Mouse (Mus musculus) C2C12 (cell line): ENCODE data around the gene 1700122O11Rik. TPM values are rescaled to one million over a fixed set of nuclear protein-coding genes. Genes with fewer than 3 reads are reported as not detected.

ENCODE experiments used
- H3K27me3 ChIP-seq: one replicate; pipeline ENCODE4 v1.6.1; 2011; ENCODE audit not compliant: control insufficient read depth, insufficient read depth, insufficient read length
- H3K36me3 ChIP-seq: one replicate; pipeline ENCODE4 v1.6.1; 2011; ENCODE audit not compliant: control insufficient read depth, insufficient read depth
- H3K4me3 ChIP-seq: one replicate; pipeline ENCODE4 v1.5.1; 2011; ENCODE audit warnings: mild to moderate bottlenecking, control low read depth; ENCODE audit not compliant: poor library complexity, insufficient read depth, severe bottlenecking
- H3K79me2 ChIP-seq: one replicate; pipeline ENCODE4 v1.6.1; 2011; ENCODE audit not compliant: control insufficient read depth, insufficient read depth
- H3K79me3 ChIP-seq: one replicate; pipeline ENCODE4 v1.6.1; 2011; ENCODE audit warnings: low read depth, control low read depth
- H3ac ChIP-seq: one replicate; pipeline ENCODE3; 2011; ENCODE audit warnings: low read depth; ENCODE audit not compliant: control insufficient read depth, insufficient read length
- CEBPB ChIP-seq: IDR thresholded peaks from one replicate; pipeline ENCODE4 v1.6.1; 2011; ENCODE audit warnings: low read depth, mild to moderate bottlenecking, control low read depth, moderate library complexity
- CTCF ChIP-seq: IDR thresholded peaks from one replicate; pipeline ENCODE4 v1.5.1; 2011; ENCODE audit not compliant: control insufficient read depth, insufficient read depth, insufficient read length
- FOSL1 ChIP-seq: IDR thresholded peaks from one replicate; pipeline ENCODE4 v1.8.0; 2011; ENCODE audit warnings: mild to moderate bottlenecking, low read length; ENCODE audit not compliant: poor library complexity, insufficient read depth, severe bottlenecking
- MAX ChIP-seq: IDR thresholded peaks from one replicate; pipeline ENCODE4 v1.6.1; 2011; ENCODE audit warnings: mild to moderate bottlenecking, control low read depth
- MYOD1 ChIP-seq: IDR thresholded peaks from one replicate; pipeline ENCODE4 v1.6.1; 2011; ENCODE audit warnings: low read depth; ENCODE audit not compliant: control insufficient read depth, insufficient read length
- MYOG ChIP-seq: IDR thresholded peaks from one replicate; pipeline ENCODE4 v1.6.1; 2011; ENCODE audit not compliant: control insufficient read depth, insufficient read length; ENCODE audit errors: extremely low read depth
- USF1 ChIP-seq: IDR thresholded peaks from one replicate; pipeline ENCODE4 v1.6.1; 2011; ENCODE audit warnings: low read depth, mild to moderate bottlenecking, control low read depth, moderate library complexity
- polyA plus RNA-seq: library from polyadenylated mRNA; unstranded; fragments of >200 nt; fragmentation: generic; extraction: Trizol; gene quantifications from one replicate; pipeline ENCODE4 v1.2.1, GENCODE M21; 2012; ENCODE audit warnings: missing spikeins

Gene 1700122O11Rik
- polyA plus RNA-seq, 1 experiment: not detected

- TF ChIP-seq MAX (no peak), CEBPB (no peak), CTCF (no peak), USF1 (no peak), FOSL1 (no peak), MYOD1 (no peak), MYOG (no peak)
- H3K36me3 ChIP-seq: no peaks in the 10 kb centered on the region
- H3K79me3 ChIP-seq: no peaks in the 10 kb centered on the region
- H3K79me2 ChIP-seq: no peaks in the 10 kb centered on the region
- H3K4me3 ChIP-seq: no peak overlapping the region
- H3K27me3 ChIP-seq: no peaks in the 10 kb centered on the region
- H3ac ChIP-seq: no peak overlapping the region
These were observed 33.0 kb downstream of the 1700122O11Rik start for GRCm38 (mm10) chr17:48005091-48005490.

GRCm38 (mm10) chr17:48004619-48005018, 33.5 kb downstream of the 1700122O11Rik start:
- no peak for TF ChIP-seq MYOD1
- no peak for TF ChIP-seq USF1
- no peak for TF ChIP-seq MYOG
- TF ChIP-seq MAX: no peak
- Histone ChIP-seq H3K36me3 (no peaks in the 10 kb centered on the region), H3ac (no peak overlapping the region), H3K27me3 (no peaks in the 10 kb centered on the region), H3K4me3 (no peak overlapping the region), H3K79me3 (no peaks in the 10 kb centered on the region), H3K79me2 (no peaks in the 10 kb centered on the region)

GRCm38 (mm10) chr17:48002486-48002885, 35.6 kb downstream of the 1700122O11Rik start:
- Histone ChIP-seq H3K79me2 (no peaks in the 10 kb centered on the region), H3ac (peak overlapping the region; percentile 55), H3K79me3 (no peaks in the 10 kb centered on the region), H3K4me3 (no peak overlapping the region), H3K27me3 (no peaks in the 10 kb centered on the region), H3K36me3 (no peaks in the 10 kb centered on the region)
- no peak for TF ChIP-seq CTCF
- no peak for TF ChIP-seq MAX
- TF ChIP-seq FOSL1: no peak
- TF ChIP-seq MYOD1: no peak
- TF ChIP-seq USF1: no peak
- no peak for TF ChIP-seq CEBPB
- TF ChIP-seq MYOG: no peak

- no peaks in the 10 kb centered on the region for H3K36me3 ChIP-seq
- H3K4me3 ChIP-seq: no peak overlapping the region
- peak overlapping the region; percentile 55 for H3ac ChIP-seq
- H3K79me3 ChIP-seq: no peaks in the 10 kb centered on the region
- peak; percentile 20 for TF ChIP-seq MAX
- peak; percentile 95 for TF ChIP-seq MYOD1
- no peak for TF ChIP-seq CEBPB
- TF ChIP-seq MYOG: no peak
- TF ChIP-seq FOSL1: peak; percentile 9
- no peaks in the 10 kb centered on the region for H3K79me2 ChIP-seq
- H3K27me3 ChIP-seq: no peaks in the 10 kb centered on the region
These were observed 36.3 kb downstream of the 1700122O11Rik start for GRCm38 (mm10) chr17:48001586-48002361.

- TF ChIP-seq MYOG (no peak), MYOD1 (no peak), USF1 (no peak), MAX (no peak), CTCF (no peak), FOSL1 (no peak), CEBPB (no peak)
- H3K4me3 ChIP-seq: no peak overlapping the region
- no peaks in the 10 kb centered on the region for H3K79me3 ChIP-seq
- no peak overlapping the region for H3ac ChIP-seq
- no peaks in the 10 kb centered on the region for H3K79me2 ChIP-seq
- H3K27me3 ChIP-seq: no peaks in the 10 kb centered on the region
- H3K36me3 ChIP-seq: no peaks in the 10 kb centered on the region
These were observed 36.9 kb downstream of the 1700122O11Rik start for GRCm38 (mm10) chr17:48001157-48001556.

- Histone ChIP-seq H3ac (no peak overlapping the region), H3K79me3 (no peaks in the 10 kb centered on the region), H3K27me3 (no peaks in the 10 kb centered on the region), H3K4me3 (no peak overlapping the region), H3K36me3 (no peaks in the 10 kb centered on the region), H3K79me2 (no peaks in the 10 kb centered on the region)
- TF ChIP-seq USF1 (no peak), CEBPB (no peak), CTCF (no peak), MYOD1 (no peak), FOSL1 (no peak), MYOG (no peak)
These were observed 38.3 kb downstream of the 1700122O11Rik start for GRCm38 (mm10) chr17:47999812-48000211.
